Mouse (Mus musculus) liver, embryonic 14.5 days (tissue): ENCODE results near the gene Ppp2r5c.

Source experiments
- CTCF ChIP-seq: IDR thresholded peaks from 2 replicates; pipeline ENCODE4 v1.5.1; 2016; ENCODE audit warnings: antibody characterized with exemption, low read depth, control low read depth
- EP300 ChIP-seq: IDR thresholded peaks from 2 replicates; pipeline ENCODE4 v1.6.1; 2016; ENCODE audit warnings: antibody characterized with exemption, low read depth

GRCm38 (mm10) chr12:110575926-110576325, 129.0 kb downstream of the Ppp2r5c start:
- TF ChIP-seq CTCF (no peak), EP300 (no peak)
